Mouse (Mus musculus) brain, embryonic 14.5 days (tissue): ENCODE data around the gene Tbc1d13. TPM values are rescaled to one million over a fixed set of nuclear protein-coding genes. Genes with fewer than 3 reads are reported as not detected.
A peak's percentile ranks its signal among the peaks of the same experiment; 100 is the strongest.
"Not testable (repeated sequence)": the region's sequence is repeated elsewhere in the genome, so short reads cannot be mapped to it uniquely, and the experiment has no call there.

ENCODE experiments used
- DNase-seq: peaks from one replicate; pipeline ENCODE4 v3.0.0-alpha.2; 2011; ENCODE audit warnings: low read depth
- CTCF ChIP-seq: fragments of 200-500 bp; IDR thresholded peaks from 2 replicates; pipeline ENCODE4 v1.5.1; 2012; ENCODE audit warnings: inconsistent platforms, mild to moderate bottlenecking, moderate library complexity, borderline replicate concordance; ENCODE audit not compliant: insufficient read depth, insufficient read length; ENCODE audit errors: extremely low read depth
- POLR2A ChIP-seq: fragments of 200-500 bp; IDR thresholded peaks from 2 replicates; pipeline ENCODE4 v1.6.1; 2012; ENCODE audit warnings: mild to moderate bottlenecking, inconsistent platforms, borderline replicate concordance; ENCODE audit not compliant: poor library complexity, insufficient read depth, insufficient read length, severe bottlenecking; ENCODE audit errors: extremely low read depth
- polyA plus RNA-seq: library from polyadenylated mRNA; depleted of rRNA; stranded (reverse); fragments of >200 nt; gene quantifications from 2 replicates; pipeline ENCODE4 v1.2.3, GENCODE M21; 2012

The Tbc1d13 gene
- polyA plus RNA-seq, 1 experiment, result 84.1 TPM

- DNase-seq, result no peak
- TF ChIP-seq CTCF (peak; percentile 19; the same call in 1 of the 2 replicates), POLR2A (no peak)
Observed at GRCm38 (mm10) chr2:30166677-30167076, 33.1 kb downstream of the Tbc1d13 start.

- TF ChIP-seq CTCF (no peak), POLR2A (peak; percentile 38; the same call in 1 of the 2 replicates)
Observed at GRCm38 (mm10) chr2:30171371-30171996, 37.9 kb downstream of the Tbc1d13 start, which contains the start of gene Endog. Gene Endog (plus strand): TSS chr2:30171493.

GRCm38 (mm10) chr2:30171997-30172382 is 38.4 kb downstream of the Tbc1d13 start:
- DNase-seq, result no peak
- no peak for TF ChIP-seq POLR2A
- TF ChIP-seq CTCF, result no peak

More at GRCm38 (mm10) chr2:30171371-30171996, 37.9 kb downstream of the Tbc1d13 start, which contains the start of gene Endog:
- peak; percentile 94 for DNase-seq

- DNase-seq, result no peak
- no peak for TF ChIP-seq CTCF
- no peak for TF ChIP-seq POLR2A
Observed at GRCm38 (mm10) chr2:30173541-30174240, 40.1 kb downstream of the Tbc1d13 start.

GRCm38 (mm10) chr2:30175897-30176296 is 42.4 kb downstream of the Tbc1d13 start:
- no peak for DNase-seq
- TF ChIP-seq POLR2A (no peak), CTCF (0 out of 2 replicates have a peak, but pooled peaks have one; percentile 10)

GRCm38 (mm10) chr2:30176561-30176960 is 43.0 kb downstream of the Tbc1d13 start:
- DNase-seq, result no peak
- TF ChIP-seq POLR2A, result no peak
- TF ChIP-seq CTCF, result no peak

GRCm38 (mm10) chr2:30177700-30178675 is 44.4 kb downstream of the Tbc1d13 start, which contains the start of gene Spout1:
Gene Spout1 (minus strand): TSS chr2:30178459.
- TF ChIP-seq CTCF, result no peak
- peak; percentile 64; the same call in 1 of the 2 replicates for TF ChIP-seq POLR2A
- peak; percentile 98 for DNase-seq

GRCm38 (mm10) chr2:30178711-30179110 is 45.2 kb downstream of the Tbc1d13 start:
- not testable (repeated sequence) for DNase-seq

GRCm38 (mm10) chr2:30182424-30182823 is 48.9 kb downstream of the Tbc1d13 start:
- TF ChIP-seq CTCF, result no peak
- no peak for TF ChIP-seq POLR2A
- DNase-seq, result no peak

GRCm38 (mm10) chr2:30183721-30184120 is 50.2 kb downstream of the Tbc1d13 start:
- DNase-seq, result no peak
- TF ChIP-seq POLR2A, result no peak
- no peak for TF ChIP-seq CTCF

- DNase-seq, result no peak
- TF ChIP-seq CTCF (no peak), POLR2A (no peak)
Observed at GRCm38 (mm10) chr2:30185276-30185675, 51.7 kb downstream of the Tbc1d13 start.
